Mouse (Mus musculus): Measurements from ENCODE around the gene Dolpp1. TPM values are rescaled to one million over a fixed set of nuclear protein-coding genes. Genes with fewer than 3 reads are reported as not detected.

The Dolpp1 gene
- total and polyA plus RNA-seq, 3 experiments, result 17.9 to 22.3 (median 19.2) TPM

- DNase-seq (ENCODE audit: extremely low read depth), result no peak
- H3K79me2 ChIP-seq (replicated peaks; ENCODE audit: control insufficient read depth, extremely low read depth, insufficient read depth, poor library complexity, severe bottlenecking), result peaks cover 29% of the 10 kb centered on the region
- H3K9me3 ChIP-seq (replicated peaks; ENCODE audit: low read length), result no peaks in the 10 kb centered on the region
- in situ Hi-C loops (cut with MboI; ENCODE audit: low pct_ligation_motif_present, low pct_unique_long_range_greater_than_20kb, low sequenced_read_pairs) (no loop called here), dilution Hi-C loops (cut with MboI; ENCODE audit: extremely low pct_ligation_motif_present, extremely low pct_unique_long_range_greater_than_20kb, low sequenced_read_pairs) (no loop called here)
- no peak overlapping the region for H3K27ac ChIP-seq (ENCODE audit: insufficient read depth, low read depth)
- peaks cover 0 to 14% of the 10 kb centered on the region in 2 experiments for H3K36me3 ChIP-seq (replicated peaks in 1 of 2; ENCODE audit: control insufficient read depth in 1 of 2, insufficient read depth in 1 of 2, low read length in 1 of 2)
- peaks cover 2 to 27% of the 10 kb centered on the region in 2 experiments; a peak in 3 of 4 replicates for H3K4me1 ChIP-seq (ENCODE audit: control insufficient read depth in 1 of 2, insufficient read depth in 2 of 2)
- peak overlapping the region; percentile 43 for H3K4me2 ChIP-seq (ENCODE audit: insufficient read depth, low read depth, poor library complexity, severe bottlenecking)
- TF ChIP-seq KAT2A (IDR thresholded peaks at IDR 0.05; ENCODE audit: insufficient replicate concordance, low read length) (no peak), MXI1 (IDR thresholded peaks at IDR 0.05; ENCODE audit: low read depth, low read length) (no peak), TBP (conservative IDR thresholded peaks at IDR 0.05; ENCODE audit: low read depth, low read length) (no peak), IRF4 (IDR thresholded peaks at IDR 0.05; ENCODE audit: low read depth, low read length) (no peak), PAX5 (IDR thresholded peaks at IDR 0.05; ENCODE audit: low read length) (no peak), MEF2A (IDR thresholded peaks at IDR 0.05; ENCODE audit: borderline replicate concordance, low read depth, low read length) (no peak)
- peaks cover 15% of the 10 kb centered on the region for H3K27me3 ChIP-seq (replicated peaks)
- no peak overlapping the region; the same call in 1 of the 2 replicates for H3K9ac ChIP-seq (ENCODE audit: insufficient read depth, low read depth)
- H3K4me3 ChIP-seq (replicated peaks in 1 of 3; ENCODE audit: low read depth in 2 of 3, low read length in 2 of 3, poor library complexity in 1 of 3), result peak overlapping the region; percentile 77 to 88 (median 84)
Observed at GRCm38 (mm10) chr2:30414681-30415080, 22.6 kb downstream of the Dolpp1 start.

- Histone ChIP-seq H3K27me3 (replicated peaks) (peaks cover 15% of the 10 kb centered on the region), H3K36me3 (replicated peaks in 1 of 2; ENCODE audit: control insufficient read depth in 1 of 2, insufficient read depth in 1 of 2, low read length in 1 of 2) (peaks cover 0 to 12% of the 10 kb centered on the region in 2 experiments), H3K4me1 (ENCODE audit: control insufficient read depth in 1 of 2, insufficient read depth in 2 of 2) (peaks cover 2 to 30% of the 10 kb centered on the region in 2 experiments; a peak in 3 of 4 replicates), H3K9ac (ENCODE audit: insufficient read depth, low read depth) (peak within 1 kb of the TSS; percentile 86), H3K27ac (ENCODE audit: insufficient read depth, low read depth) (peak within 1 kb of the TSS; percentile 50), H3K4me2 (ENCODE audit: insufficient read depth, low read depth, poor library complexity, severe bottlenecking) (peak within 1 kb of the TSS; percentile 68), H3K9me3 (replicated peaks; ENCODE audit: low read length) (no peaks in the 10 kb centered on the region), H3K4me3 (replicated peaks in 1 of 3; ENCODE audit: low read depth in 2 of 3, low read length in 2 of 3, poor library complexity in 1 of 3) (peak within 1 kb of the TSS; percentile 77 to 88 (median 84)), H3K79me2 (replicated peaks; ENCODE audit: control insufficient read depth, extremely low read depth, insufficient read depth, poor library complexity, severe bottlenecking) (peaks cover 33% of the 10 kb centered on the region)
- DNase-seq (ENCODE audit: extremely low read depth), result peak; percentile 52
- dilution Hi-C loops (cut with MboI; ENCODE audit: extremely low pct_ligation_motif_present, extremely low pct_unique_long_range_greater_than_20kb, low sequenced_read_pairs) (no loop called here), in situ Hi-C loops (cut with MboI; ENCODE audit: low pct_ligation_motif_present, low pct_unique_long_range_greater_than_20kb, low sequenced_read_pairs) (no loop called here)
- TF ChIP-seq JUND (conservative IDR thresholded peaks at IDR 0.05; ENCODE audit: low read depth, low read length) (no peak), RAD21 (IDR thresholded peaks at IDR 0.05; ENCODE audit: low read depth, low read length) (no peak), MAX (IDR thresholded peaks at IDR 0.05; ENCODE audit: low read length) (0 out of 2 replicates have a peak, but pooled peaks have one; percentile 7), MYC (IDR thresholded peaks at IDR 0.05; ENCODE audit: low read depth, low read length) (no peak), MAZ (IDR thresholded peaks at IDR 0.05; ENCODE audit: low read depth, low read length) (0 out of 2 replicates have a peak, but pooled peaks have one; percentile 37), TBP (conservative IDR thresholded peaks at IDR 0.05; ENCODE audit: low read depth, low read length) (no peak), ZMIZ1 (IDR thresholded peaks at IDR 0.05; ENCODE audit: low read depth, low read length) (no peak), BHLHE40 (IDR thresholded peaks at IDR 0.05; ENCODE audit: low read depth, low read length) (peak; percentile 88), GABPA (IDR thresholded peaks at IDR 0.05; ENCODE audit: insufficient replicate concordance, low read depth, low read length) (no peak), JUN (IDR thresholded peaks at IDR 0.05; ENCODE audit: insufficient read depth, low read depth, low read length) (no peak), NELFE (IDR thresholded peaks at IDR 0.05; ENCODE audit: low read depth, low read length) (no peak), PAX5 (IDR thresholded peaks at IDR 0.05; ENCODE audit: low read length) (no peak), E2F4 (IDR thresholded peaks at IDR 0.05; ENCODE audit: insufficient replicate concordance, low read depth, low read length) (no peak), SIN3A (IDR thresholded peaks at IDR 0.05; ENCODE audit: low read length) (peak; percentile 71), POLR2AphosphoS2 (IDR thresholded peaks at IDR 0.05; ENCODE audit: low read depth, low read length) (no peak), TCF12 (IDR thresholded peaks at IDR 0.05; ENCODE audit: low read depth, low read length) (no peak), CHD2 (IDR thresholded peaks at IDR 0.05; ENCODE audit: low read length) (no peak), RCOR1 (conservative IDR thresholded peaks at IDR 0.05; ENCODE audit: low read depth, low read length) (no peak), EP300 (IDR thresholded peaks at IDR 0.05; ENCODE audit: low read length) (no peak), CHD1 (IDR thresholded peaks at IDR 0.05; ENCODE audit: low read depth, low read length) (no peak), IRF4 (IDR thresholded peaks at IDR 0.05; ENCODE audit: low read depth, low read length) (peak; percentile 31; the same call in 1 of the 2 replicates), CTCF (conservative IDR thresholded peaks at IDR 0.05 in 1 of 2, IDR thresholded peaks at IDR 0.05 in 1 of 2; ENCODE audit: low read depth in 2 of 2, low read length in 2 of 2) (no peak), USF2 (conservative IDR thresholded peaks at IDR 0.05; ENCODE audit: low read depth, low read length) (0 out of 2 replicates have a peak, but pooled peaks have one; percentile 8), POLR2A (IDR thresholded peaks at IDR 0.05; ENCODE audit: low read depth, low read length) (no peak), MXI1 (IDR thresholded peaks at IDR 0.05; ENCODE audit: low read depth, low read length) (no peak; the same call in 1 of the 2 replicates), KAT2A (IDR thresholded peaks at IDR 0.05; ENCODE audit: insufficient replicate concordance, low read length) (no peak), ZNF384 (IDR thresholded peaks at IDR 0.05; ENCODE audit: low read depth, low read length) (no peak), UBTF (IDR thresholded peaks at IDR 0.05; ENCODE audit: low read depth, low read length) (0 out of 2 replicates have a peak, but pooled peaks have one; percentile 54), NRF1 (IDR thresholded peaks at IDR 0.05; ENCODE audit: low read depth, low read length) (no peak)
Observed at GRCm38 (mm10) chr2:30415157-30415935, 23.3 kb downstream of the Dolpp1 start, which contains the start of gene Crat. TSS of gene Crat (minus strand) at chr2:30415813.
